Mouse (Mus musculus) urinary bladder, postnatal 25 days (tissue): ENCODE measurements around the gene Tmbim1.
"Not testable (repeated sequence)": the region's sequence is repeated elsewhere in the genome, so short reads cannot be mapped to it uniquely, and the experiment has no call there.

ENCODE experiments used
- DNase-seq: peaks from one replicate; pipeline ENCODE4 v3.0.0; 2022; ENCODE audit warnings: low spot score

Tmbim1 gene

DNA sequence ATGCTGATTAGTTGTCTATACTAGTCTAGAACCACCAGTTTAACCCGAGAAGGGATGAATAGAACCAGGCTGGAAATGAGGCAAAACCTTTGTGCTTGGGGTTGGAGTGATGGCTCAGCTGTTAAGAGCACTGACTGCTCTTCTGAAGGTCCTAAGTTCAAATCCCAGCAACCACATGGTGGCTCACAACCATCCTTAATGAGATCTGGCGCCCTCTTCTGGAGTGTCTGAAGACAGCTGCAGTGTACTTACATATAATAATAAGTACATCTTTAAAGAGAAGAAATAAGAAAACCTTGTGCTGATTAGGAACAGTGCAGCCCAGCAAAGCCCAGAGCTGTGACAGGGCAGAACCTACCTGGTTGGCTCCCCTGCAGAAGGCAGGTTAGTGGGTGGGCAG, 21.5 kb upstream of the Tmbim1 start:
- DNase-seq, result not testable (repeated sequence)

DNA sequence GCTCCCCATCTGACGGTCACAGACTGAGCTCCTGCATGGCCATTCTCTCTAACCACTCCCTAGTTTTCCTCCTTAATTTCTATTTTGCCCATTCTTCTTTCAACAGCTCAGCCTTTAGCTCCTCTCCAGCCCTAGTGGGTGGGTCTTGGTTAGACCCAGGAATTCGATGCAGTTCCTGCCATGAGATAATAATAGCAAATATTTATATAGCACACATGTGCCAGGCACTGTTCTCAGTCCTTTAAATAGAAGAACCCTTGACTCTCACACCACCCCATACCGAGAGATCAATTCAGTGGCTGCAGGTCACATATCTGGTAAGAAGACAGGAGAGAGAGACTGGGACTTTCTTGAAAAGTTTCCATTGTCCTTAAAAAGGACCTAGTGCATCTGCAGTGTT, 16.0 kb upstream of the Tmbim1 start:
- DNase-seq, result no peak

DNA sequence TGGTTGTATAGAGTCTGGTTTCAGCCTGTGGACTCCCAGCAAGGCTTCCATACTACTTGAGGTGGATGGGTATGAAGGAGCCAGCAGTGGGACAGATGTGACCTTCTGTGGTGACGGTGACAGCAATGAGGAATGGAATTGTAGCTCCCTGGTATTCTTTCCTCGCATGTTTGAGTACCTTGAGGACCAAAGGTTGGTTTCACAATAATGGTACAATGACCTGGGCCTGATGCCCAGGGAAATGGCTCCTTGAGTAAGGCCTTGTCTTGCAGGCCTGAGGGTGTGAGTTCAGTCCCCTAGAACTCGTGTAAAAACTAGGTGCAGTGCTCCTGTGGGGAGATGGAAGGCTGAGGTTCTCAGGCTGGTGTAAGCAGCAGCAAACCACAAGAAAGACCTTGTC, 13.3 kb upstream of the Tmbim1 start:
- no peak for DNase-seq

DNA sequence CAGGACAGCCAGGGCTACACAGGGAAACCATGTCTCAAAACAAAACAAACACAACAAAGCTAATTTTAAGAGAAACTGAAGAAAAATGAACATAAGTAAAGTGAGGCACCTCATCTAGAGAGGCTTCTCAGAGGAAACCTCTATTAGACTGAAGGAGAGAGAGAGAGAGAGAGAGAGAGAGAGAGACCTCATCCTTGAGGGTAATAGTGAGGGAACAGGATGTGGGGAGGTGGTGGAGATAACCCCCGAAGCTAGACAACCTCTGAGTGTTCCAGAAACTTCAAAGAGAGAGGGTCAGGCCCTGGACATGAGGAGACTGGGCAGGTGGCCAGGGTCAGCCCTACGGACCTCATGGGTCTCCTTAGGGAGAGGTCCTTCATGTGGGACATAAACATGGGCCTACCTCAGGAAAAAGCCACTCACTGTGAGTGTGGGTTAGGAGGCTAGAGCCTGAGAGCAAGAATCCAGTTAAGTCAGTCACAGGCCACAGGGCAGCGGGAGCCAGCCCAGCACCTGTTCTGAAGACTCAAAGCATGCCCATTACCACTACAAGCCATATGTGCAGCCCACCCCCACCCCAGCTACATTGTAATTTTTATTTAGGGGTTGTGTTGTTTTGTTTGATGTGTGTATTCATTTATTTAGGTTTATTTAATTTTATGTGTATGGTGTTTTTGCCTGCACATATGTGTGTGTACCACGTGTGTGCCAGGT, 10.8 kb upstream of the Tmbim1 start:
- DNase-seq, result no peak

DNA sequence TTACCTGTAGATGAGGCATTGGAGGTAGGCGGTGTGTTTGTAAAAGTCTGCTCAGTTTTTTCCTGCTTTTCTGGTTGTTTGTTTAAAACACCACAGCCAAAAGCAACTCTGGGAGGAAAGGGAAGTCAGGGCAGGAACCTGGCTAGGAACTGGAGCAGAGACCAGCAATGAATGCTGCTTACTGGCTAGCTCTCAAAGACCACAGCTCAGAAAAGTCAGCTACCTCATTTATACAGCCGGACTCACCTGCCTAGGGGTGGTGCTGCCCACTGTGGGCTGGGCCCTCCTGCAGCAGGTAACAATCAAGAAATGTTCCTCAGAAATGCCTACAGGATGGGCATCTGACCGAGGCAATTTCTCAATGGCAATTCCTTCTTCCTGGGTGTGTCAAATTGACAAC, 9.4 kb upstream of the Tmbim1 start:
- no peak for DNase-seq

DNA sequence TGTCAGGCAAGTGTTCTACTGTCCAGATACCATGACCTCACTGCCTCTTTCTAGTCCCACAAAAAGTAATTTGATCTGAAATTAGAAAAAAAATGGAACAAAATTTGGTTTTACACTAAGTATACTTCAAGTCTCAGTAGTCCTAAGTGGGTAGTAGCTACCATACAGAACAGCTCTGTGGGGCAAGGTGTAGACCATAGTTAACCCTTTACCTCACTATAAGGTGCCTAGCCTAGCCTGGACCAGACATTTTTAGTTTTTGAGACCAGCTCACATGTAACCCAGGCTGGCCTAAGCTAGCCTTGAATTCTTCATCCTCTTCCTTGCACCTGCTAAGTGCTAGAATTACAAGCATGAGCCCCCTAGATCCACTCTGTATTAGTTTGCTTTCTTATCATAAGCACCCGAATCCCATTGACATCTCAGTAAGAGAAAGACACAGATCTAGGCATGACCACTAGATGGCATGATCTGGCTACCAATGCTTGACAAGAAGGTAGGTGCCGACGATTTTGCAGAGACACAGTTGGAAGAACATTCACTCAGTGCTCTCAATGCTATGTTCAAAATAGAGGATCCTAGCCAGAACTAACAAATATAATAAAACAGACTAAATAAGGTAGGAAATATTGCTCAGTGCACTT, 7.7 kb upstream of the Tmbim1 start:
- no peak for DNase-seq

DNA sequence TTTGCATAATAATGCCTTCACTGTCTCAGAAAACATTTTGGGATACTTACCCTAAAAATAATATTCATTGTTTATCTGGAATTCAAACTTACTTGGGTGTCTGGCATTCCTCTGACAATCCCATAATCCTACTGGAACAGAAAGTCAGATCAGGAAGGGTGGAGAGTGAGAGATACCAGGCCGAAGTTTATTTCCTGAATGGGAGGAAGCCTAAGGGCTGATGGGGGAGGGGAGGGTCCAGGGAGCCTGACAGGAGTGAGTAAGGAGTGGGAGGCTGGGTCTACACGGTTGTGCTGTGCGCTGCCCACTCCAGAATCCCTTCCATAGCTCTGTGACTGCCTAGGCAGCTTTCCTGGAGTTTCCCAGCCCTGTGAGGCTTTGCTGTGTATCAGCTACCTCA, 4.3 kb upstream of the Tmbim1 start:
- no peak for DNase-seq

DNA sequence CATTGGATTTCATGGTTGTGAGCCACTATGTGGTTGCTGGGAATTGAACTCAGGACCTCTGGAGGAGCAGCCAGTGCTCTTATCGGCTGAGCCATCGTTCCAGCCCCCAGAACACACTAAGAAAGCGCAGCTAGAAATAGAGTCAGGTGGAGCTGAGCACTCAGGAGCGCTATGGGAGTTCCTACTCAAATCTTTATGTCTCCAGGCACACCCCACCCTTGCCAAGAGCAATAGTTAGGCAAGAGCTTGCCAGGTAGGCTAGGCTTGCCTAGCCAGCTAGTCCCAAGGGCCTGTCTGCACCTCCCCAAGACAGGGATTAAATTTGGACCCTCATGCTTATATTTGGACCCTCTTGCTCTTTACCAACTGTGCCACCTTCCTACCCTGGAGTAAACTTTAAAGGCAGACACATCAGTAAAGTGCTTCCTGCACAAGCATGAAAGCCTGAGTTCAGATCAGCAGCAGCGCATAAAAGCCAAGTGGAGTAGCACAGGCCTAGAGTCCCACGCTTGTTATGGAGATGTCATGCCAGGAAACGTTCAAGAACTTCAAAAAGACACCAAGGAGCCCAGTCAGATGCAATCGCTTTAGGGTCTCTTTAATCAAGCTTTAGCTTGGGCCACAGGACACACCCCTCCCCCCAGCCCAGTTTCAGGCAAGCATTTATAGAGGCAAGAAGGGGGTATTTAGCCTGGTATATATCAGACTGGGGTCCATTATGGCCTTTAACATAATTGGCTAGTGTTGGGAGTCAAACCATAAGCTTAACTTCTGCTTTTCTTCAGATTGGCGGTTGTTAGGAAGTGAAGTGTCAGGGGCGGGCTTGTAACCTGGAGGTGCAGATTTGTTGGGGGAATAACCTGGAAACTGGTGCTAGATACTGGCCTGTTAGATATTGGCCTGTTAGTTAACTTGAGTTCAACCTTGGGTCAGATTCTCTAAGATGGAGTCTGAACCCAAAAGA, 2.9 kb upstream of the Tmbim1 start:
- DNase-seq, result no peak

DNA sequence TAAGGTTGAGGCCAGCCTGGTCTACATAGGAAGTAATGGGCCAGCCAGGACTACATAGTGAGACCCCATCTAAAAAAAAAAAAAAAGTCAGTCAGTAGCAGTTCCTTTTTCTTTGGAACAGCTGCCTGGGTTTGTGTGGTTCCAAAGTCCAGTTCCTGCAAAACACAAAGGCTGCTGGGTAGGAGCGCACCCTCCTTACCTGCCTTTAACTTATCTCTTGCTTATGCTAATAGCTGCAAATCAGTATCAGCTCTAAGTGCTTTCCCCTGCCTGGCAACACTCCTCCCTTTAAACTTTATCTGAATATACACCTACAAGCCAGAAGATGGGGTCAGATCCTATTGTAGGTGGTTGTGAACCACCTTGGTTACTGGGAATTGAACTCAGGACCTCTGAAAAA, 1.7 kb upstream of the Tmbim1 start:
- DNase-seq, result no peak

DNA sequence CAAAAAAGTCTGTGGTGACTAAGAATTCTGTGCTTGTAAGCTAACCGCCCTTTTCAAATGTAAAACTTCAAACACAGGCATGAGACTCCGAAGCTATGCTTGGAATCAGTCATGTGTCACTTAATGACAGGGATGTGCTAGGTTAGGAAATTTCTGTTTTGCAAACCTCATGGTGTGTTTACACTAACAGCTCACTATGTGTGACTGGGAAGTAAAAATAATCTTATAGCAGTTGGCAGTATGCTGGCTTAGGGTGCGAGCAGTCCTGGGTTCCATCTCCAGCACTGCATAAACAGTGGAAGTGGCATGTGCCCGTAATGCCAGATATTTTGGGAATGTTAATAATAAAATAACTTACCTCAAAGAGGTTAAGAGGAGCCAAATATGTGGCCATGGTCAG, 476 bp downstream of the Tmbim1 start:
- no peak for DNase-seq

DNA sequence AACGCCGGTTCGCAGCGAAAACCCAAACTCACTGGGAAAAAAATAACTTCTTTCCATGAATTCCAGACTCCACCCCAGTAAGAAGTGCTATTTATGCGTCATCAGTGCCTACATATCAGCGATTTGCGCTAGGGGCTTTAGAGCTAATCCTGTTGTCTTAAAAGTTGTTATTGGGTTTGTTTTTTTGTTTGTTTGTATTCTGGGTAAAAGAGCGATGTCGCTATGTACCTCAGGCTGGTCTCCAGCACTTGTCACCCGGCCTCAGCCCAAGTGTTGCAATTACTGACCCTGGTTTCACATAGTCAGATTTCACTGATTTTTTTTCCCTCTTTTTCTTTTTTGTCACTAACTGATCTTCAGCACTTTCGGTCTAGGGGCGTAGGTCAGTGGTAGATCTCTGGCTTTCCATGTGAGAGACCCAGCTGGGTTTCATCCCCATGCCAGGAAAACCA, 1.1 kb downstream of the Tmbim1 start:
- no peak for DNase-seq

DNA sequence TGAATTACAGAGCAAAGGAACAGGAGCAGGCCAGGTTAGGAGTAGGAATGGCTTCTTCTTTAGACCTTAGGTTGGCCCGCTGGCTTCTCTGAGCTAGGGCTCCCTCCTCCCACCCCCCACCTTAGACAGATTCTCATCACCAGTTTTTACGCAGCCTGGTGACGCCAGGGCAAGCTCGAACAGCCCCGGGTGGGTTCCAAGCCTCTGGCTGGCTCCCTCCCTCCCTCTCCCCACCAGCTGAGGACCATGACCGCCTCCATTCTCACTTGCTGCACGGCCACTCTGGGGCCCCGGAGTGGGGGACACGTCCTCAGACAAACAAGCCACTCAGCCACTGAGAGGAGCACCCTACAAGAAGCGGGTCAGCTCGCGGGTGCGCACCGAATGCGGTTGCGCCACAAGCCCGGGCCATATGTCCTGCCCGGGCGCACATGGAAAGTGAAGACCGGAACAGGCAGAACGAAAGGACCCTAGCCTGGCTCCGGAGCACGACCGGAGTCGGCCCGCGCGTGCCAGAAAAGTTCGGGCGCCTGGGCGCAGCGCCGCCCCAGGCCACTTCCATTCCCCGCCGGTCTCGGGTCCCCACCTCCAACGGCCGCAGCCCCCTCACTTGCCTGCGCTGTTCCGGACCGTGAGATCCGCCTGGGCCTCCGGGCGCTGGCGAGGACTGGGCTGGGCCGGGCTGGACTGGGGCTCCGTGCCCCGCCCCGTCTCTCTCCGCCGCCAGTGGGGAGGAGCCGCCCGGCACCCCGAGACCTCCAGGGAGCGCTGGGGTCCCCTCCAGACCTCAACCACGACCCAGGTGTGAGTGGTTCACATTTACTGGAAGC, 1.7 kb downstream of the Tmbim1 start:
- peak; percentile 81 for DNase-seq

DNA sequence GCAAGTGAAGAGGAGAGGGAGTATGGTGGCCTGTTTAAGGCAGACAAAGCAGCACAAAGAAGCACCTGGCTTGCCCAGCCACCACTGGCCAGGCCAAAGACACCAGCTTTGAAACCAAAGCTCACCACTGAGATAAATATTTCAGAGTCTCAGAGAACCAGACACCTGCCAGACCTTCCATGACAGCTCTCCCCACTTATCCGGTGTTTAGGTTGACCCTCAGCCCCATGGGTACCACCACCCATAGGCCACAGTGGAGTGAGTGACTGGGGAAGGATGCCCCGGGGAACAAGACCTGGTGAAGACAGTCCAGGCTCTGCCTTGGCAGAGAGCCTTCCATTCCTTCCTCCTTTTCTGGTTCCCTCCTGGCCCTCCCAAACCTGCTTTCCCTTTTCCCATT, 2.6 kb downstream of the Tmbim1 start:
- DNase-seq, result no peak

DNA sequence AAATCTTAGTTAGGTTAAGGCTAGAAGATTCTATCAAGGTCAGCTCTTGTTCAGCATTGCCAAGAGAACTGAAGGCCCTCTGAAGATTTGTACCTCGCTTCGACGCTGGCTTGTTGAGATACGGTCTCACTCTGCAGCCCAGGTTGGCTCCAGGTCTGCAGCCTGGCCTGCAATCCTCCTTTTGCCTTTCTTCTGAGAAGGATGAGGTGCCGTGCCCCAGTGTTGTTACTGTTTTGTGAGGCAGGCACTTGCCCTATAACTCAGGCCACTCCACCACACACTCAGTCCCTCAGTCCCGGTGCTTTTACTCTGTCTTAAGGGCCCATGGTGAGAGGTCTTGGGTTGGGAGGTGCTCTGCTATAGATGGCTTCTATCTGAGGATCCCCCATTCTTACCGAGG, 3.2 kb downstream of the Tmbim1 start:
- no peak for DNase-seq

DNA sequence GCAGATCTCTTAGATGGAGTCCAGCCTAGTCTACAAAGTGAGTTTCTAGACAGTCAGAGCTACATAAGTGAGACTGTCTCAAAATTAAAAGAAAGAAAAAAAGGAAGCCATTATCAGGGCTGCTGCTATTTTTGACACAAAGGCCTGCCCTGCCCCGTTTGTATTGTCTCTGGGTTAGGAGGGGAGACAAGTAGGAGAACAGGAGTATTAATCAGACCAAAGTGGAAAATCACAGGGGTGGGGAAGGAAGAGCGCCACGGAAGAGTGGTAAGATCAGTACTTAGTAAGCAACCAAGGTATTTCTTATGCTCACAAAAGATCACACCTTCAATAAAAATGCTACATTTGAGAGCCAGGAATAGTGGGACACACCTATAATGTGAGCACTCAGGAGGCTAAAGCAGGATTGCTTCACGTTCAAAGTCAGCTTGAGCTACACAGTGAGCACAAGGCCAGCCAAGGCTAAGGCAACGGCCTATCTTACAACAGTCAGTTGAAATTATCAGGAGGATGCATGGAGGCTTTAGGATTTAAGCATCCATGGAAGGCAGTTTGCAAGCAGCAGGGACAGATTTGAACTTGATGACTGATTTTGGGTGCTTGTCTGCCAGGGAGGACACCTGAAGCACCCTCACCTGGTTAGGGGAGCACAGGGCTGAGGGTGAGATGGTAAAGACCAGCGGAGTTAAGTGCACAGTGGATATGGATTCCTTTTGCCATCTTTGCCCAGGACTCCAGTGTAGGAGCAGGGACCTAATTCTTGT, 4.9 kb downstream of the Tmbim1 start:
- DNase-seq, result no peak

DNA sequence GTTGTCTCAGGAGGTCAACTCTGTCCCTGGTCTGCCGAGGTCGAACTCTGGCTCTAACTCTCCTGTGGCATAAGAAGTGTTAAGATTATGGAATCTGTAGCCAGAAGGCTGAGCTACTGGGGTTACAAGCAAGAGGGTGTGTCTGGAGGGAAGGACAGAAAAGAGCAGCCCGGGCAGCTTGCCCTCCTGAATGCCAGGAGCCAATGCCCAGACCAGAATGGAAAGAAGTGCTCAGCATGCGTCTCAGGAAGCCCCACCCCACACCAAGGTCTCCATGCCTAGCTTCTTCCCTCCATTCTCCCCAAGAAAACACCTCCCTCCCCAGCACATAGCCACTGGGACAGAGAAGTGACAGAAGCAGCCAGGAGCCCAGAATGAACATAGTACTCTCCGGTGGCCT, 6.4 kb downstream of the Tmbim1 start:
- no peak for DNase-seq

DNA sequence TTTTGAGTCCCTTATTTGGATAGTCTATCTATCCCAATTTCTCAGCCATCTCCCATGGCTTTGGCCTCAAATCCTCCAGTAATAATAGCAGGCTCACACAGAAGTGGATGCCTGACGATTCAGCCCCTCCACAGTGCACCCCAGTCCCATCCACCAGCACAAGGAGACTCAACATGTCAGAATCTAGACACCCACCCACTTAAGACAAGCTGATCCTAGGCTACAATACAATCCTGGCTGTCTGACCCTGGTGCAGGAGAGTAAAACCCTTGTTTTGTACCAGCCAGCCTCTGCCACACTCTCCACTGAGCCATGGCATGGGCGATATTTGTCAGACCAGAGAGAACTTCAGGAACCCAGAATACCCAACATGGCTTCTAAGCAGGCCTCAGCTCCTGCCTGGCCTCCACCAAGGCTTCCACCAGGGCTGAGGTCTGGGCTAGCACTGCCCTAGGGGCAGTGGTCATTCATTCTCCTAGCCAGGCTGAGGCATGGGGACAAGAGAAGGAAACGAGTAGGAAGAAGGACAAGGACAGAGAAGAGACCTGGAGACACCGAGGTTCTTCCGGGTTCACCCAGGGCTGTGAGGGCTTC, 7.2 kb downstream of the Tmbim1 start:
- DNase-seq, result no peak

DNA sequence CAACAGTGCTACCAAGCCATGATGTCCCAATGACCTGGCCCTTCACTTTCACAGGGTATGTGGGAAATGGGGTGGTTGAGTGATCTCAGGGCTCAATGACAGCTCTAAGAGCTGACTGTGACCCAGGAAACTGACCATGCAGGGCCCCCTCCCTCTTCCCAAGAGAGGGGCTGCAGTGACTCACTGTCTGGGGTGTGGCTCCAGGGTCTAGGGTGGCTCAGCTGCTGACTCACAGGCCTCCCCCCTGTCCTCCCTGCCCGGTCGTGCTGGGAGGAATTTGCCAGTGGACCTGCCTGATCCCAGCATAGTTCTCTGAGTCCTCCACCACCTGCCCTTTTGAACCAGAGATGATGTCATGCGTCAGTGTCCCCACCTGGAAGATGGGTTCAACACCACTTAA, 8.2 kb downstream of the Tmbim1 start:
- DNase-seq, result peak; percentile 63

DNA sequence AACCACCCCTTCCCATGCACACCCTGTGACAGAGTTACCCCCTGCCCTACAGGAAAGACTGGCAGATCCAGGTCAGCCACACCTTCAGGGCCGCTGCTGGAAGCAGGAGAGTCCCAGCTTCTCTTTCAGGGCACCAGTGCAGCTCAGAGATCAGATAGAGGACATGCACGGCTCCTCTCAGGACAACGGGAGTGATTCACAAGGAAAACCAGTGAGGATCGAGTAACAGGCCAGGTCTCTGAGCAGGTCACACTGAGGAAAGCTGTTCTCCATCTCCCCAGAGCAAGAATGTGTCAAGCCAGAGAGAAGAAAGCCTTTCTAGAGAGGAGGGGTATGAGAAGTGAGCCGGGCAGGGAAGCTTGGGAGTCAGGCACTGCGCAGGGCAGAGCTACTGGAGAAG, 8.9 kb downstream of the Tmbim1 start:
- peak; percentile 50 for DNase-seq

DNA sequence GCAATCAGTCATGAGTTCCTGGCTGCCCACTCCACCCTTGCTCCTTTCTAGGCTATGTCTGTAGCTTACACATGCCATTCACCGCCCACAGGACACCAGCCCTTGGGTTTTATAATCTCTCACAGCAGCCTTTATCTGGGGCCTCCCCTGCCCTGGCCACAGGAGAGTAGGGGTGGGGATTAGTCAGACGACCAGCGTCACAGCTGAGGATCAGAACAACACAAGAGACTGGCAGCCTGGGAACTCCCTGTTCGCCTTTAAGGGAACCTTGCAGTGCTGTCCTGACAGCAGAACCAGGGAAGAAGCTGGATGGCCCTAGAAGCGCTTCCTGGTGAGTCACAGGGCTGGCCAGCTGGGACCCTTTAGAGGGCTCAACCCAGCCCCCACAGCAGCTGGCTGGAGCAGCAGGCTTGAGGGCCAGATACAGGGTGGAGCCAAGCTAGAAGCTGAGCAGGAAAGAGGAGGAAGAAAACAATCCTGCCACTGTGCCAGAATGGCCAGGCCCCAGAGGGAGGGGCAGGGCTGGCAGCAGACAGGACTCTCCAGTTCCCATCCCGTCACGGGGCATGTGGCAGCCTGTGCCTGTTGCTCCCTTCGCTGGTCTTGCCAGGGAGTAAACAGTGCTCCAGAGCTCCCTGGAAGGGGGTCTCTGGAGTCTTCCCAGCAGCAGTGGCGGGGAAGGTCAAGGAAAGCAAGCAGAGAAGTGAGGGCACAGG, 9.8 kb downstream of the Tmbim1 start:
- peak; percentile 83 for DNase-seq
